Mouse (Mus musculus) cerebellum, adult 9-11 months (tissue): ENCODE data around the gene Nwd1.

Source experiments
- DNase-seq: peaks from one replicate; pipeline ENCODE4 v3.0.0; 2022

Nwd1 gene

DNA sequence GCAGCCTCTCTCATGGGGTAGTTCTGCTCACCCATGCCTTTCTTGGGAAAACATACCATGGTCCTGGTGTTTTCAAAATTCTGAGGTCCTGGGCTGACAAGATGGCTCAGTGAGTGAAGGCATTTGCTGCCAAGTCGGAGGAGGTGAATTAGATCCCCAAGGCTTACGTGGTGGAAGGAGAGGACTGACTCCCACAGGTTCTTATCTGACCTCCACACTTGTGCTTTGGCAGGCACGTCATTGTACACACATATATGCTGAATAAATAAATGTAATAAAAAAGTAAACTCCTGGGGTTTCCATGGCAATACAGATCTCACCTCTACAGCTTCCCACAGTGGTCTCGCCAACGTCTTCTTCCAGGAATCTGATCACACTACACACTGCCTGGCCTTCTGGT is 70.1 kb downstream of the Nwd1 start:
- no peak for DNase-seq

DNA sequence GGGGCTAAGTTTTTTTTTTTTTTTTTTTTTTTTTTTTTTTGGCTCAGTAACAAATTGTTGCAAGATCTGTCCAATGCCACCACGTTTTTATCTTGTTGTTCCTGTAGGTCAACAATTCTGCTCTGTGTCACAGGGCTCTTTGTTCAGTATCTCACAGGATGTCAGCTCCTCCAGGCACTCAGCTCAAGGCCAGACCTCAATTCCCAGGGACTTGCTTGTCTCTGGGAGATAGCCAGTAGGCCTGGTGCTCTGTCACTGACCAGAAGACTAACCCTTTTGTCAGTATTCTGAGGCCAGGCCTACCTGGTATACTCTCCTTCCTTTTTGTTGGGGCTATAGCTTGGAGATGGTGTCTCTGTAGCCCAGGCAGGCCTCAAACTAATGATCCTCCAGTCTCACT is 74.0 kb downstream of the Nwd1 start:
- DNase-seq = no peak

DNA sequence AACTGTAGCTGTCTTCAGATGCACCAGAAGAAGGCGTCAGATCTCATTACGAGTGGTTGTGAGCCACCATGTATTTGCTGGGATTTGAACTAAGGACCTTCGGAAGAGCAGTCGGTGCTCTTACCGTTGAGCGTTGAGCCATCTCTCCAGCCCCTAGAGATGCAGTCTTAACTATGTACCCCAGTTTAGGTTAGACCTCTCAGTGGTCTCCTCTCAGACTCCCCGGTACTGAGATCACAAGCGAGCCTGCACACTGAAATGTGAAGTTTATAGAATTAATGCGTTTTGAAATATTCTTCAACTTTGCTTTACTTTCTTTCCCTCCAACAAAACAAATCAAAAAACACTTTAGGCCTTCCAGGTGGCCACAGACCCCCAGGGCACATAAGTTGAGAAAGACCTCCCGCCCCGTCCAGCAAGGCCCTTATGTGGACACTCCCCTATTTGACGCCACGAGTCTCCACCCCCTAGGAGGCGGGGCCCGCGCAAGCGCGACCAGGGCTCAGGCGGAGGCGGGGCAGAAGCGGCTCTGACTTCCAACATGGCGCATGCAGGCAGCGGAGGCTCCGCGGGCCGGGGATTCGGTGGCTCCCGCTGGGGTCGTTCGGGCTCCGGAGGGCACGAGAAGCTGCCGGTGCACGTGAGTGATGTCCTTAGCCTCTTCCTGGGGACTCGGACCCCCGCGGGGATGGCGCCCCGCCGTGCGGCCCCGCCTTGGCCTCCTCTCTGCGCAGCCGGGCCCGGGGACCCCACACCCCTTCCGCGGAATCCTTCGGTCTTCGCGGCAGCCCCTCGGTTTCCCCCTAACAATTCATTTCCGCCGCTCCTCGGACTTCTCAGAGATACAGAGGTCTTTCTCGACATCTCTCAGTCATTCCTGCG is 76.5 kb downstream of the Nwd1 start, which contains the start of gene Sin3b:
Gene Sin3b (plus strand): TSS at position 517 of the 882 bp plus-strand sequence.
- peak; percentile 93 for DNase-seq

GRCm38 (mm10) chr8:72723651-72724001 is 77.1 kb downstream of the Nwd1 start:
- peak; percentile 22 for DNase-seq

GRCm38 (mm10) chr8:72728636-72729035 is 82.1 kb downstream of the Nwd1 start:
- DNase-seq = no peak

GRCm38 (mm10) chr8:72735001-72735400 is 88.5 kb downstream of the Nwd1 start:
- DNase-seq = no peak

DNA sequence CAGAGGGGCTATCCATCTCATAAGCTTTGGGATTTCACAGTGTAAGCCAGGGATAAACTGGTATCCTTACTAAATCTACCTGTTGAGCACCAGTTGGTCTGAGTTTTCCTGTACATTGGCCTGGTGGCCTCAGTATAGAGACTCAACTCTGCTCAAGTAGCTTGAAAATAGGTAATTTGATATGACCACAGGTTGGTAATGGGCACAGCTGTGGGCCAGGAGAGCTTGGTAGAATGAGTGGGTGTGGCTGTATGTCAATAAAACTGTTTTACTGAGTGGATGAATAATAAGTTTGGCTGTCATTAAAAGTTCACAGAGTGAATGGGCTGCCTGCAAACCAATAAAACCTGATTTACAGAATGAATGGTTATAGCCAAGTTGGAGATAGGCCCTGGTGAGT is 90.4 kb downstream of the Nwd1 start:
- no peak for DNase-seq

DNA sequence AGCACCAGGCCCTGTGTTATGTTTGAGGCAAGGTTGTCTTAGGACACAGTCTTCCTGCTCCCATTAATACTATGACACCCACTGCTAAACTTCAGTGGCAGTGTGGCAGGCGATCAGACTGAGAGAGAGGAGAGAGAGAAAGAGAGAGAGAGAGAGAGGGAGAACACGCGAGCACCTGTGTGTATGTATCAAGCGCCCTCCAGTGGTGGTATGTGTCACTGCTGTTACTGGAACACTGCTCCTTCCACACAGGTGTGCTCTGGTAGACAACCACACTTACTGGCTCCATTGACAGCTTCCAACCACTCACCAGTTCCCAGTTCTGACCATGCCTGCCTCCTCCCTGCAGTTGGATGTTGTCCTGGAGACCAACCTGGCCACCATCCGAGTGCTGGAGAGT is 99.5 kb downstream of the Nwd1 start:
- peak; percentile 48 for DNase-seq

DNA sequence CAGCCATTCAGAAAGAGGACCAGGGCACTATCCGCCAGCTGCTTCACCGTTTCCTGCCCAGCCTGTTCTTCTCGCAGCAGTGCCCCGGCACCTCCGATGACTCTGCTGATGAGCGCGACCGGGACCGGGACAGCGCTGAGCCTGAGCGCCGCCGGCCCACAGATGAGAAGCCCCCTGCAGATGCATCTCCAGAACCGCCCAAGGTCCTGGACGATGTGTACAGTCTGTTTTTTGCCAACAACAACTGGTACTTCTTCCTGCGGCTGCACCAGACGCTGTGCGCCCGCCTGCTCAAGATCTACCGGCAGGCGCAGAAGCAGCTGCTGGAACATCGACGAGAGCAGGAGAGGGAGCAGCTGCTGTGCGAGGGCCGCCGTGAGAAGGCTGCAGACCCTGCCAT is 103.3 kb downstream of the Nwd1 start:
- DNase-seq = no peak

DNA sequence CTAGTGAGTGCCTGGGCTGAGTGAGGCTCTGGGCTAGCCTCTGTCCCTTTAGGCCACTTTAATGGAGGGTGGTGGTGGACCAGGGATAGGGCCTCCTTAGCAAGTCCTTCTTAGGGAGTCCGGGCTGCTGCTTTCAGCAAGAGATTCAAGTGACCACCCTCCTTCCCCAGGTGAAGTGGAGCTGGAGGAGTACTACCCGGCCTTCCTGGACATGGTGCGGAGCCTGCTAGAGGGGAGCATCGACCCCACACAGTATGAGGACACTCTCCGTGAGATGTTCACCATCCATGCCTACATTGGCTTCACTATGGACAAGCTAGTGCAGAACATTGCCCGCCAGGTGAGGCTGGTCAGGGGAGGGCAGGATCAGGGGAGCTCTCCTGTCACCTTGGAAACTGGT is 103.8 kb downstream of the Nwd1 start:
- DNase-seq = no peak

DNA sequence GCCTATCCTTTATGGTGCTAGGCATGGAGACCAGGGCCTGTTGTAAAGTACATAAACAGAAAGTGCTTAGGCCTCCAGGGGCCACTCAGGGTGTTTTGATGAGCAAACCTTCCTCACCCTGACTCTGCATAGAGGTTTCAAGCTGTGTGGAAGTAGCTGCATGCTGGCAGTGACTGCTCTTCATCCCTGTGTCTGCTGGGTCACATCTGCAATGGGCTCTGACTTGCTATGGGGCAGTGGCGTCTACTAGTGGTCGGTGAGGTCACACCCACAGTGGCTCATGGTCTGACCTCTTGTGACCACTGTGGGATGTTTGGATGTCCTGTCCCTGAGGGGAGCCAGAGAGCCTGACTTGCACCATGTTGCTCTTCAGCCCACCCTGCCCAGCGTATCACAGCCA is 104.6 kb downstream of the Nwd1 start:
- DNase-seq = no peak

- DNase-seq = no peak
Observed at GRCm38 (mm10) chr8:72752289-72752688, 105.8 kb downstream of the Nwd1 start.

GRCm38 (mm10) chr8:72753165-72753564 is 106.7 kb downstream of the Nwd1 start:
- DNase-seq = peak; percentile 1

DNA sequence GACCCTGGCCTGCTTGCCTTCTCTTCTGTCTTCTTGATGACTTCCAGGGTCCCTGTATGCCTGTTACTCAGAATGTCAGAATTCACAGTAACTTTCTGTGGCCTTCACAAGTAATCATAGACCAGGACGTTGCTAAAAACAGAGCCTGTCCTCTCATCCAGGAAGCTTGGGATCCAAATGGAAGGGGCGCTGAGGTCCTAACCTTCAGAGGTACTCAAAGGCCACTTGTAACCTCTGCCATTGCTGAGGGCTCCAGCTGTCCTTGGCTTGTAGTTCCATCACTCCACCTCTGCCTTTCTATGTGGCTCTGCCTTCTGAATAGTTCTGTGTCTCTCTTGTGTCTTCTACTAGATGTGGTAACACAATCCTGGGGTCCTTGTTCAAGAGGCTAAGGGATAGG is 107.3 kb downstream of the Nwd1 start:
- DNase-seq = no peak

DNA sequence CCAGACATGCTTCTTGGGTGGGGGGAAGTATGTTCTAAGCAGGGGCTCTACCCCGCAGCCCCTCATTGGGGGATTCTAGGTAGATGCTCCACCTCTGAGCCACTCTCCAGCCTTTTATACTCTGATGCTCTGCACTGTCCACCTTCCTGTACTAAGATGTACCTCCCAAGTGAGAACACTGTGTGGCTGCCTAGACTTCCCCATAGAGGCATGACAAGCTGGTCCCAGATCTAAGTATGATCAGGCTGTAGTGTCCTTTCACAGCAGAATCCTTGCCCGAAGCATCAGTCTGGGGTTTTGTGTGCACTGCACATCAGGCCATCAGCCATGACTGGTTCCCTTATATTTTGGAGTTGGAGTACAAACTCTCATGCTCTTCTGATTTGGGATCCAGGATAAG is 109.5 kb downstream of the Nwd1 start:
- peak; percentile 0 for DNase-seq

DNA sequence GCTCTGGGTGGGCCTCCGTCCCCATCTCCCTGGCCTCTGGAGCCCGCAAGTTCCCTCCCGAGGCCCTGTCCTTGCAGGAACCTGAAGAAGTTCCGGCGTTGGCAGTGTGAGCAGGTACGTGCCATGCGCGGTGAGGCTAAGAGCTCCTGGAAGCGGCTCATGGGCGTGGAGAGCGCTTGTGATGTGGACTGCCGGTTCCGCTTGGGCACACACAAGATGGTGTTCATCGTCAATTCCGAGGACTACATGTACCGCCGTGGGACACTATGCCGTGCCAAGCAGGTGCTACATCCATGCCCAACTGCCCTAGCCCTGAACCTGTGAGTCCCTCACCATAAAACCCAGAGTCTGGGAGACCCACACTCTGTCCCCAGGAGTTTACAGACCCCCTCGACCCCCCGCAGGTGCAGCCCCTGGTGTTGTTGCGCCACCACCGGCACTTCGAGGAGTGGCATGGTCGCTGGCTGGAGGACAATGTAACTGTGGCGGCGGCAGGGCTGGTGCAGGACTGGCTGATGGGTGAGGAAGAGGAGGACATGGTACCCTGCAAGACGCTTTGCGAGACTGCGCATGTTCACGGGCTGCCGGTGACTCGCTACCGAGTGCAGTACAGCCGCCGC is 110.4 kb downstream of the Nwd1 start:
- peak; percentile 5 for DNase-seq

GRCm38 (mm10) chr8:72757426-72758195 is 111.1 kb downstream of the Nwd1 start:
- no peak for DNase-seq

DNA sequence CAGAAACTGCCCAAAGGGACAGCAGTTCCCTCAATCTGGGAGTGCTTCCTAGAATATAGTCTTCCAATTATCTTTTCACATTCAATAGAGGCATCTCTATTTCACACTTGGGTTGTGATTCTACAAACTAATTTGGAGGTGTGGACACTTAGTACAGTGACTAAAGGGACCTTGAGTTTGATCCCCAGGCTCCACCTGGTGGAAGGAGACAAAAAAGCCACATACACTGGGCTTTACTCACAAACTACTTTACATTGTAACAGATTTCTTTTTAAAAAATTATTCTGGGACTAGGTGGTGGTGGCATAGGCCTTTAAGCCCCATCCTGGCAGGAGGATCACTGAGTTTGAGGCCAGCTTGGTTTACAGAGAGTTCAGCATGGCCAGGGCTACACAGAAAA is 111.8 kb downstream of the Nwd1 start:
- DNase-seq = no peak

GRCm38 (mm10) chr8:72760216-72760615 is 113.7 kb downstream of the Nwd1 start:
- DNase-seq = no peak

- no peak for DNase-seq
Observed at GRCm38 (mm10) chr8:72761322-72762051, 115.0 kb downstream of the Nwd1 start, which contains the start of gene F2rl3. Gene F2rl3 (plus strand): TSS chr8:72761880.

DNA sequence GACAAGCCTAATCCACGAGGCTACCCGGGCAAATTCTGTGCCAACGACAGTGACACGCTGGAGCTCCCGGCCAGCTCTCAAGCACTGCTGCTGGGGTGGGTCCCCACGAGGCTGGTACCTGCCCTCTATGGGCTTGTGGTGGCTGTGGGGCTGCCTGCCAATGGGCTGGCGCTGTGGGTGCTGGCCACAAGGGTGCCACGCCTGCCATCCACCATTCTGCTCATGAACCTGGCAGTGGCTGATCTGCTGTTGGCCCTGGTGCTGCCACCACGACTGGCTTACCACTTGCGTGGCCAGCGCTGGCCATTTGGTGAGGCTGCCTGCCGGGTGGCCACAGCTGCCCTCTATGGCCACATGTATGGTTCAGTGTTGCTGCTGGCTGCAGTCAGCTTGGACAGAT is 115.8 kb downstream of the Nwd1 start:
- DNase-seq = no peak

GRCm38 (mm10) chr8:72765696-72766095 is 119.2 kb downstream of the Nwd1 start:
- no peak for DNase-seq

GRCm38 (mm10) chr8:72766777-72767176 is 120.3 kb downstream of the Nwd1 start:
- DNase-seq = no peak
